Mouse (Mus musculus) right cerebral cortex, postnatal 36 days (tissue): ENCODE data around the gene Ppp1r18.
"Not testable (repeated sequence)": the region's sequence is repeated elsewhere in the genome, so short reads cannot be mapped to it uniquely, and the experiment has no call there.

Experiments used
- DNase-seq, 2 experiments: peaks; one replicate each; pipeline ENCODE4 v3.0.0; 2022; ENCODE audit warnings: low spot score in 2 of 2, mixed read lengths in 1 of 2

The Ppp1r18 gene

DNA sequence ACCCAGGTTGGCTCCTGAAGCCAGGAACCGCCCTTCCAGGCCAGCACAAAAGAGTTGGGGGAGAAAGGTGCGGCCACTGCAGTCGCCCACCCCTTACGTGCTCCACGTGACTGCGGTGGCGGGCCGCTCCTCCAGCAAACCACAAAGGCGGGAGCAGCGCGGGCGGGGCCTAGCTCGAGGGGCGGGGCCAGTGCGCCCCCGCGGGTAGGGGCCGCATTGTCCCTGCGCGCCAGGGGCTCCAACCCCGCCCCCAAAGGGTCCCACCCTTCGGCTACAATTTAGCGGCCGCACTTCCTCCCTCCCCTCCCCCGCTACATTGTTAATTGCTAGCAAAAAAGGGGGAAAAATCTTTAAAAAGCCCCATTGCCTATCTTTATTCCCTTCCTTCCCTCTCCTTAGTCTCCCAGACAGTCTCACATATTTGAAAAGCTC lies 28.4 kb upstream of the Ppp1r18 start:
- peak; percentile 80 to 84 for DNase-seq

DNA sequence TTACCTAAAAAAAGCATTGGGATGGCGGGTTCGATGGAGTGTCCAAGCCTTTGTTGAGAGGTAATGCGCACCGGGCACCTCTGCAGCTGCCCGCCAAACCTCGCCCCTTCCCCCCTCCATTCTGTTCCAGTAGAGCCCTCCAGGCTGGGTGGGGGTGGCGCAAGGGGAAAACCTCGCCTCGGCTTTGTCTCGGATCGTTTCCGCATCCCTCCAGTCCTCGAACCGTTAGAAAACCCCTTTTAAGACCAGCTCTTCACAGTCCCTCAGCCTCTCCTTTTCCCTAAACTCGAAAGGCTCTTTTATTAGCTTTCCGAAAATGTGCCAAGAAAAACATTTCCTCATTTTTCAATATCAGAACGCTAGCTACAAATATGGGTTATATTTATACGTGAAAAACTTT lies 27.9 kb upstream of the Ppp1r18 start:
- no peak for DNase-seq

DNA sequence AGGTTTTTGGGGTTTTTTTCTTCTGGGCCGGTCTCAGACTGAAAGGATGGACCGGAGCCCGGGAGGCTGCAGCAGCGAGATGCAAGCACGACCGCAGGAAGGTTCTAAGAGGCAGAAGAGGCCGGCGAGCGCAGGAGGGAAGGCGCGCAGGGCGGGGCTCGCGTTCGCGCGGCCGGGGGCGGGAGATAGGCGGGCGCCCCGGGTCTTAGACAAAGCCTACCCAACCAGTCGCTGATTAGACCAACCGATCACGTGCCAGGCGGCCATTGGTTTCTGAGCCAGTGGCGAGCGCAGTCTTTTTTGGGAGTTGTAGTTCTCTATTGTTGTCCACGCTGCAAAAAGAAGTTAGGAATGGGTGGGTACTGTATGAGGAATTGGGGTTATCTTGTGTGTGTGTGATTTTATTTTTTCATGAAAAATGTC lies 27.3 kb upstream of the Ppp1r18 start, which contains the start of gene Tubb5:
TSS of gene Tubb5 (minus strand) at position 185 of the 423 bp plus-strand sequence.
- peak; percentile 97 for DNase-seq

DNA sequence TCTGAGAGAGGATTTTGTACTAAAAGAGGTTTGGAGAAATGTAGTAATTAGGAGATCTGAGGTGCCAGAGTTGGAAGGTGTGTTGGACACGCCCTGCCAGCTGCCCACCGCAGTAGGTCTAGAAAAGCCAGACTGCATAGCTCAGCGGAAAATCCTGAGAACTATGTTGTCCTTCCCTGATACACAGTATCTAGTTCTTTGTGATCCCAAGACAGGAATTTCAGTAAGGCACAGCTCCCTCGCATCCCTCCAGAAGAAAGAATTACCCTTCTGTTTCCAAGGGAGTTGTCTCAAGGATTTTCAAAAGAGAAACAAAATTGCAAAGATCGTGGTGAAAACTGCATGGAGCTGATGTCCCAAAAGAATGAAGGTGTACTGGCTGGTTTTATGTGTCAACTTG lies 26.8 kb upstream of the Ppp1r18 start:
- DNase-seq = no peak

- not testable (repeated sequence) for DNase-seq
Observed at GRCm38 (mm10) chr17:35839002-35839401, 26.4 kb upstream of the Ppp1r18 start.

- no peak for DNase-seq
Observed at GRCm38 (mm10) chr17:35840561-35840960, 24.8 kb upstream of the Ppp1r18 start.

DNA sequence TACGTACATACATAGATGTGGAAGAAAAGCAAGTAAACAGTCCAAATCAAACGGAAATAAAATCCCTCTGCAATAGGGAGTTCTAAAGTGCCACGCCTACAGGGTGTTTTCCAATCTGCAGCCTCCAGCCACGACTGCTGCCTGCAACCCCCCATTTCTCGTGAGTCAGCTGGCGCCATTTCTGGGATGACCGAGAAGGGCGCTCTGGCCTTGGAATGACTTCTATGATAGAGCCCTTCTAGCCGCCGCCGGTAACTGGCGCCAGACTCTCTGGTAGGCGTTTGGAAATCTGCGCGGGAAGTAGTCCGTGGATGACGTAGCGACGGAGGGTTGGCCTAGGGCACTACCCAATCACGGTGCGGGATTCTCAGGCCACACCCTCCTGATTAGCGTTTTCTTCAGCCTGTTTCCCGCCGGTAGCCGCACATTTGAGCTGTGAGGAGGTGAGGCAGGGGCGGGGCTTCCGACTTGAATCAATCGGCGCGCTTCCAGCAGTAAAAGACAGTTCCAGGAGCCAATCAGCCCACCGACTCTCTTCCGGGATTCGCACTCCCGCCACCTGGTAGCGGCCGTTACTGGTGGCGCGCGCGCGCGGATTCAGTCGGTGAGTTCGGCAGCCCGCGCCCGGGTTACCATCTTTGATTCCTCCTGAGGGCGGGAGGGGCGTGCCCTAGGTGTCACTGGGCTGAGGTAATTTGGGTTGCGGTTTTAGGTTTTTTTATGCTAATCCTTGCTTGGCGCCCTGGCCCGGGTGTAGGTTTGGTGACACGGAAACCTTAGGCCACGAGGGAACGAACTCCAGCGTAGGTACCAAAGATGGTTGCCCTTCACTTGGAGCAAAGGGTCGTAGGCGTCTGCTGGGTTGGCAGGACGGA lies 24.1 kb upstream of the Ppp1r18 start, which contains the start of gene Mdc1:
TSS of gene Mdc1 (plus strand) at position 440 of the 875 bp plus-strand sequence.
- DNase-seq = peak; percentile 99 to 100

- no peak for DNase-seq
Observed at GRCm38 (mm10) chr17:35842006-35842405, 23.4 kb upstream of the Ppp1r18 start.

GRCm38 (mm10) chr17:35843514-35843913 lies 21.9 kb upstream of the Ppp1r18 start:
- DNase-seq = no peak

GRCm38 (mm10) chr17:35848112-35848511 lies 17.3 kb upstream of the Ppp1r18 start:
- DNase-seq = no peak

DNA sequence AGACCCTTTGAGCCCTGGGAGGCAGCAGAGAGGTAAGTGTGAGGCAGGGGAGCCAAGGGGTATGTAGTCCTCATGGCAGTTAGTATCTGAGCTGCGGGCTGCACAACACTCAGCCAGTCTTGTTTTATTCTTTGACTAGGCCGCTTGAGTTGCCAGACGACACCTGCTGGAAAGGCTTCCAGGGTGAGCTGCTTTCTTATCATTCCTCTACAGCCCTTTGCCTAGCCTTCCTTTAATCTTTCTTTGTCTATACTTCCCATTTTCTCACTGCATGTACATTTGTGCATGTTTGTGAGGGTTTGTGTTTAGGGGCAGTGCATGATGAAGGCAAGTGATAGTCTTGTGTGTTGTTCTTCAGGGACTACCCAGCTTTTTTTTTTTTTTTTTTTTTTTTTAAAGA lies 14.4 kb upstream of the Ppp1r18 start:
- no peak for DNase-seq

- no peak for DNase-seq
Observed at GRCm38 (mm10) chr17:35859371-35859770, 6.0 kb upstream of the Ppp1r18 start.

GRCm38 (mm10) chr17:35859835-35860234 lies 5.6 kb upstream of the Ppp1r18 start:
- no peak for DNase-seq

GRCm38 (mm10) chr17:35860831-35861197 lies 4.6 kb upstream of the Ppp1r18 start:
- DNase-seq = no peak

- peak; percentile 85 to 86 for DNase-seq
Observed at GRCm38 (mm10) chr17:35861198-35861857, 4.1 kb upstream of the Ppp1r18 start, which contains the start of gene Nrm. Gene Nrm, plus strand, starts transcription at chr17:35861318.

DNA sequence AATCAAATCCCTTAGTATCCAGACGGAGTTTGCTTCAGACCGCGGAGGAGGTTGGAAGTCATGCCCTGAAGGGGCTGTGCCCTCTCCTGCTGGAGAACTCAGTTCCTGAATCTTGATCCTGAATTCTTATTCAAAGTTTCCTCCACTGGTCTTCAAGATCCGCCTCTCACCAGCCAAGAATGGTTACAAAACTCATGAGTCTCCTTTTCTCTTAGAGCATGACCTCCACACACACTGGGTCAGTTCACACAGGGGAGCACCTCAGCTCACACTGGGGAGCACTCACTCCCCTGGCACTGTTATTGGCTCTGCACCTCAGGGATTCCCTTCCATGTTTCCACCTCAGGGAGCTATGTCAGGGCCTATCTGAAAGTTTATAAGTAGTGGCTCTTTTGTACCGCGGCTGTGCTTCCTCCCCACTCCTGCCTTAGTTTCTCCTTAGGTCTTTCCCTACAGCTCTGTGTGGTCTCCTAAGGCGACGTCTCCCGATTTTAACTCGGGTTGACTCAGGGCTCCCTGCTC lies 500 bp upstream of the Ppp1r18 start:
- DNase-seq = no peak

DNA sequence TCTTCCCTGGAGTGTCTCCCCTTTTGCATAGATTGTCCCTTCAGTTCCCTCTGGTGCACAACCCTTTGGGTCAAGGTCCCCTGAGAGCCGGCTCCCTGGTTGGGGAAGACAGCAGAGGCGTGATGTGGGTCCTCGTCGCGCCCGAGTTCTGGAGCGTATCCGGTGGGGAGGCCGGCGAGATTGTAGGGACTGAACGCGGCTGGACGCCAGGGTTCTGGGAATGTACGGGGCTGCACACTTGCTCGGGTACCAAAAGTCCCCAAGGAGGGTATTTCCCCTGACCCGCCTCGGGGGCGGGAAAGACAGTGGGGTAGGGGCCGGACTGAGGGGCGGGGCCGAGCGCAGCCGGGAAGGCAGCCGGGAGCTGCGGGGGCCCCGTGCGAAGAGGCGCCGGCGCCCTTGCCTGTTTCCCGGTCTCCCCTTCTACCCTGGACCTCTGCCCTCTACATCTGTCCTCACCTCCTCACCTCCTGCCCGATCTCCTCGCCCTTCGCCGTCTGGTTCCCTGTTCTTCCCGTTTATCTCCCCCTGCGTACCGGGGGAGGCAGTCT lies 963 bp downstream of the Ppp1r18 start:
- DNase-seq = no peak

DNA sequence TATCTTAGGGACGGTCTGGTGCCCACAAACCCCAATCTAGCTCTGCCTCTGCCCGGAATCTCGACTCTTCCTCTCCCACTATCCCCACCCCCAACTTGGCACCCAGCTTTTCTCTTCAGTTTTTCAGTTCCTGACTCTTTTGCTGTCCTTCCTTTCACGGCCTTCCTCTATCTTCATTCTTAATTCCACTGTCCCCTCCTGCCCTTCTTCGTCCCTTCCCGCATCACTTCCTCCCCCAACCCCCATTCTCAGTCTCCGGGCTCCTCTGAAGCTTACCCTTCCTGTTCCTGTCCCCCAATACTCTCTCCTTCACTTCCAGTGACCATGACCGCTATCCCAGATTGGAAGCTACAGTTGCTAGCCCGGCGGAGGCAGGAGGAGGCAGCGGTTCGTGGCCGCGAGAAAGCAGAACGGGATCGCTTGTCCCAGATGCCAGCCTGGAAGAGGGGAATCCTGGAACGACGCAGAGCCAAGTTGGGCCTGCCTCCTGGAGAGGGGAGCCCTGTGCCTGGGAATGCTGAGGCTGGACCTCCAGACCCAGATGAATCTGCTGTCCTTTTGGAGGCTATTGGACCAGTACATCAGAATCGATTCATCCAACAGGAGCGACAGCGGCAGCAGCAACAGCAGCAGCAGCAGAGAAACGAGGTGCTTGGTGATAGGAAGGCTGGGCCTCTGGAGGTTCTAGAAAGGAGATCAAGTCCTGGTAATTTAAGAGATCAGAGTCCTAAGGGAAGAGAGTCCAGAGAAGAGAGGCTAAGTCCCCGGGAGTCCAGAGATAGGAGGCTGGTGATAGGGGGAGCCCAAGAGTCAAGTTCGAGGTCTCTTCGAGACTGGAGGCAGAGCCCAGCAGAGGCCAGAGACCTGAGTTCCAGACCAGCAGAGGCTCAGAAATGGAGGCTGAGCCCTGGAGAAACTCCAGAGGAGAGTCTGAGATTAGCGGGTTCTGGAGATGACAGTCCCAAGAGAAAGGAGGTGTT lies 1.8 kb downstream of the Ppp1r18 start:
- DNase-seq = no peak

- no peak for DNase-seq
Observed at GRCm38 (mm10) chr17:35868165-35868820, 2.9 kb downstream of the Ppp1r18 start.

- no peak for DNase-seq
Observed at GRCm38 (mm10) chr17:35868961-35869345, 3.6 kb downstream of the Ppp1r18 start.
